Mouse (Mus musculus) ES-E14 (cell line): ENCODE measurements around the gene Adar. TPM values are rescaled to one million over a fixed set of nuclear protein-coding genes. Genes with fewer than 3 reads are reported as not detected.
A peak's percentile ranks its signal among the peaks of the same experiment; 100 is the strongest.

Source experiments
- DNase-seq: peaks from one replicate; pipeline ENCODE4 v3.0.0-alpha.2; 2013; ENCODE audit warnings: low read depth, low spot score
- H3K27ac ChIP-seq: 2 replicates; pipeline ENCODE4 v1.5.1; 2012; ENCODE audit warnings: low read depth, mild to moderate bottlenecking, low read length, moderate library complexity, mixed read lengths; ENCODE audit not compliant: poor library complexity, insufficient read depth, severe bottlenecking
- H3K36me3 ChIP-seq: 2 replicates; pipeline ENCODE4 v1.6.1; 2012; ENCODE audit warnings: mild to moderate bottlenecking, low read length, moderate library complexity, mixed read lengths; ENCODE audit not compliant: control insufficient read depth, poor library complexity, insufficient read depth, severe bottlenecking
- H3K4me1 ChIP-seq, 2 experiments: fragments of 150-350 bp in 1 of 2; sonication (generic) in 1 of 2; 2 replicates each; pipeline ENCODE4 v1.6.1; 2012; ENCODE audit warnings: low read length in 2 of 2, mild to moderate bottlenecking in 1 of 2, mixed read lengths in 1 of 2; ENCODE audit not compliant: control insufficient read depth in 2 of 2, insufficient read depth in 2 of 2, poor library complexity in 1 of 2
- H3K4me3 ChIP-seq, 2 experiments: fragments of 150-350 bp in 1 of 2; sonication (generic) in 1 of 2; 2 replicates each; pipeline ENCODE4 v1.5.1; 2012; ENCODE audit warnings: low read length in 2 of 2, low read depth in 1 of 2, mild to moderate bottlenecking in 1 of 2, mixed read lengths in 1 of 2; ENCODE audit not compliant: insufficient read depth in 1 of 2, poor library complexity in 1 of 2, severe bottlenecking in 1 of 2
- H3K9ac ChIP-seq: 2 replicates; pipeline ENCODE4 v1.6.1; 2012; ENCODE audit warnings: low read depth, mild to moderate bottlenecking, low read length, mixed read lengths; ENCODE audit not compliant: poor library complexity, insufficient read depth, severe bottlenecking
- H3K9me3 ChIP-seq: fragments of 150-350 bp; sonication (generic); 2 replicates; pipeline ENCODE4 v1.6.1; 2012; ENCODE audit warnings: low read depth, mild to moderate bottlenecking, low read length; ENCODE audit not compliant: control insufficient read depth, insufficient read depth
- CHD2 ChIP-seq: IDR thresholded peaks from 2 replicates; pipeline ENCODE4 v1.6.1; 2014; ENCODE audit warnings: mild to moderate bottlenecking, low read depth, low read length, inconsistent platforms
- HCFC1 ChIP-seq: IDR thresholded peaks from 2 replicates; pipeline ENCODE4 v1.6.1; 2012; ENCODE audit warnings: low read length, inconsistent platforms, borderline replicate concordance; ENCODE audit not compliant: insufficient read depth
- MAFK ChIP-seq: IDR thresholded peaks from 2 replicates; pipeline ENCODE4 v1.6.1; 2014; ENCODE audit warnings: mild to moderate bottlenecking, low read depth, low read length, inconsistent platforms; ENCODE audit not compliant: insufficient read depth
- ZC3H11A ChIP-seq: IDR thresholded peaks from 2 replicates; pipeline ENCODE4 v1.6.1; 2012; ENCODE audit warnings: low read depth, mild to moderate bottlenecking, inconsistent platforms, low read length, borderline replicate concordance
- ZNF384 ChIP-seq: IDR thresholded peaks from 2 replicates; pipeline ENCODE4 v1.6.1; 2012; ENCODE audit warnings: low read depth, low read length, inconsistent platforms
- in situ Hi-C, 2 experiments: fragments of 600-800 bp; cut with MboI; formaldehyde crosslinking; loops; one replicate each; pipeline ENCODE4 v1.15.1; 2025; ENCODE audit warnings: low sequenced_read_pairs in 2 of 2, inconsistent platforms in 1 of 2; ENCODE audit not compliant: unreplicated experiment in 2 of 2
- total RNA-seq: library from RNA; depleted of rRNA; stranded (reverse); fragments of 300-350 nt; gene quantifications from 2 replicates; pipeline ENCODE4 v1.2.3, GENCODE M21; 2012

Gene Adar
- total RNA-seq, 1 experiment = 35.2 TPM

GRCm38 (mm10) chr3:89764119-89764724 lies 49.4 kb downstream of the Adar start, which contains the start of gene Chrnb2:
Gene Chrnb2 (minus strand): TSS chr3:89764632.
- peak within 1 kb of the TSS; percentile 35 to 65 for H3K4me3 ChIP-seq
- TF ChIP-seq HCFC1 = no peak
- TF ChIP-seq CHD2 = no peak
- no peak for TF ChIP-seq MAFK
- TF ChIP-seq ZC3H11A = no peak
- TF ChIP-seq ZNF384 = no peak
- no peak within 1 kb of the TSS for H3K9ac ChIP-seq
- peaks cover 0 to 8% of the 10 kb centered on the region in 2 experiments; a peak in 1 of 4 replicates for H3K4me1 ChIP-seq
- peaks cover 2% of the 10 kb centered on the region; the same call in 1 of the 2 replicates for H3K36me3 ChIP-seq
- in situ Hi-C loops = loop anchor here in 1 of 2 experiments (10.0 kb wide), 1 partner anchor 249 kb away; no protein-coding TSS in a partner anchor
- DNase-seq = peak; percentile 74
- no peak within 1 kb of the TSS for H3K27ac ChIP-seq
- H3K9me3 ChIP-seq = no peaks in the 10 kb centered on the region

GRCm38 (mm10) chr3:89769584-89769983 lies 54.8 kb downstream of the Adar start:
- DNase-seq = no peak
- no peak for TF ChIP-seq ZC3H11A
- no peak for TF ChIP-seq CHD2
- TF ChIP-seq HCFC1 = no peak
- no peak for TF ChIP-seq MAFK
- TF ChIP-seq ZNF384 = no peak
- Histone ChIP-seq H3K36me3 (peaks cover 3% of the 10 kb centered on the region; the same call in 1 of the 2 replicates), H3K4me3 (no peak overlapping the region), H3K4me1 (peaks cover 3 to 6% of the 10 kb centered on the region in 2 experiments; a peak in 3 of 4 replicates), H3K9me3 (no peaks in the 10 kb centered on the region), H3K27ac (no peak overlapping the region), H3K9ac (no peak overlapping the region)
- in situ Hi-C loops = loop anchor here in 1 of 2 experiments (10.0 kb wide), 1 partner anchor 255 kb away; no protein-coding TSS in a partner anchor

GRCm38 (mm10) chr3:89770425-89771002 lies 55.7 kb downstream of the Adar start:
- no peak overlapping the region for H3K27ac ChIP-seq
- peaks cover 7% of the 10 kb centered on the region; the same call in 1 of the 2 replicates for H3K36me3 ChIP-seq
- peaks cover 4 to 14% of the 10 kb centered on the region in 2 experiments for H3K4me1 ChIP-seq
- H3K4me3 ChIP-seq = no peak overlapping the region
- TF ChIP-seq MAFK (no peak), HCFC1 (no peak), CHD2 (no peak), ZC3H11A (no peak), ZNF384 (no peak)
- in situ Hi-C loops = no loop called here
- H3K9ac ChIP-seq = no peak overlapping the region
- no peak for DNase-seq
- H3K9me3 ChIP-seq = no peaks in the 10 kb centered on the region

GRCm38 (mm10) chr3:89772588-89772967 lies 57.8 kb downstream of the Adar start:
- TF ChIP-seq HCFC1 (peak; percentile 47; the same call in 1 of the 2 replicates), CHD2 (no peak), ZNF384 (no peak), MAFK (no peak), ZC3H11A (peak; percentile 89; the same call in 1 of the 2 replicates)
- H3K36me3 ChIP-seq = peaks cover 23% of the 10 kb centered on the region
- H3K4me3 ChIP-seq = peak overlapping the region; percentile 86 to 92
- peak; percentile 92 for DNase-seq
- in situ Hi-C loops = no loop called here
- H3K4me1 ChIP-seq = peaks cover 4 to 19% of the 10 kb centered on the region in 2 experiments
- peak overlapping the region; percentile 93 for H3K27ac ChIP-seq
- no peaks in the 10 kb centered on the region for H3K9me3 ChIP-seq
- peak overlapping the region; percentile 90 for H3K9ac ChIP-seq
